Mouse (Mus musculus): ENCODE data around the gene Snap47. TPM values are rescaled to one million over a fixed set of nuclear protein-coding genes. Genes with fewer than 3 reads are reported as not detected.
"Not testable (repeated sequence)": the region's sequence is repeated elsewhere in the genome, so short reads cannot be mapped to it uniquely, and the experiment has no call there.

Gene Snap47
- polyA plus RNA-seq, 1 experiment from 2014 or later = 76.8 TPM

GRCm38 (mm10) chr11:59389617-59390016 is 61.4 kb downstream of the Snap47 start:
- Histone ChIP-seq H3K9me3 (ENCODE audit: control insufficient read depth, low read length) (no peaks in the 10 kb centered on the region), H3K4me1 (ENCODE audit: control insufficient read depth, insufficient read depth, low read length) (peaks cover 8% of the 10 kb centered on the region), H3K4me3 (ENCODE audit: low read length) (no peak overlapping the region), H3K27me3 (replicated peaks; ENCODE audit: control insufficient read depth, insufficient read depth, low read length) (no peaks in the 10 kb centered on the region), H3K36me3 (ENCODE audit: control insufficient read depth, insufficient read depth, low read length) (no peaks in the 10 kb centered on the region), H3K4me2 (ENCODE audit: low read depth, low read length) (no peak overlapping the region), H3K9ac (ENCODE audit: low read depth, low read length) (no peak overlapping the region), H3K27ac (ENCODE audit: low read length) (0 out of 2 replicates have a peak overlapping the region, but pooled peaks have one; percentile 4)
- WGBS = 59% methylated on average over 4 of the region's 4 CpGs
- ATAC-seq = no peak

DNA sequence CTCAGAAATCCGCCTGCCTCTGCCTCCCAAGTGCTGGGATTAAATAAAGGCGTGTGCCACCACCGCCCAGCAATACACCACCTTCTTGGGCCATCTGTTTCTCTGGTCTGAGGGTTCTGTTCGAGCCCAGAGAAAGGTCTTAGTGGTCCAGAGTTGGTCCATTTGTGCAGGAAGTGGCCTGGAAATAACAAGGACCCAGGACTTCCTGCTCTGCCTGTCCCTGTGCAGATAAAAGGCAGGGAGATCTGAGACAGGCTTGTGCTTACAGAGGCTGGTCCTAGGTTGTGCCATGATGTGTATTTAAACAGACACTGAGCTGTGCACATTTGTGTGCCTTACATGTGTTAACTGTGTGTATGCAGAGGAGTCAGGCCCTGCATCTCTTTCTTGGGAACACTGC is 62.2 kb downstream of the Snap47 start:
- H3K9ac ChIP-seq (ENCODE audit: low read depth, low read length) = no peak overlapping the region
- H3K4me3 ChIP-seq (ENCODE audit: low read length) = no peak overlapping the region
- no peaks in the 10 kb centered on the region for H3K9me3 ChIP-seq (ENCODE audit: control insufficient read depth, low read length)
- no peaks in the 10 kb centered on the region for H3K27me3 ChIP-seq (replicated peaks; ENCODE audit: control insufficient read depth, insufficient read depth, low read length)
- no peak overlapping the region for H3K27ac ChIP-seq (ENCODE audit: low read length)
- 84% methylated on average over 4 of the region's 4 CpGs for WGBS
- H3K4me2 ChIP-seq (ENCODE audit: low read depth, low read length) = no peak overlapping the region
- no peak for ATAC-seq
- H3K4me1 ChIP-seq (ENCODE audit: control insufficient read depth, insufficient read depth, low read length) = peaks cover 13% of the 10 kb centered on the region
- no peaks in the 10 kb centered on the region for H3K36me3 ChIP-seq (ENCODE audit: control insufficient read depth, insufficient read depth, low read length)

DNA sequence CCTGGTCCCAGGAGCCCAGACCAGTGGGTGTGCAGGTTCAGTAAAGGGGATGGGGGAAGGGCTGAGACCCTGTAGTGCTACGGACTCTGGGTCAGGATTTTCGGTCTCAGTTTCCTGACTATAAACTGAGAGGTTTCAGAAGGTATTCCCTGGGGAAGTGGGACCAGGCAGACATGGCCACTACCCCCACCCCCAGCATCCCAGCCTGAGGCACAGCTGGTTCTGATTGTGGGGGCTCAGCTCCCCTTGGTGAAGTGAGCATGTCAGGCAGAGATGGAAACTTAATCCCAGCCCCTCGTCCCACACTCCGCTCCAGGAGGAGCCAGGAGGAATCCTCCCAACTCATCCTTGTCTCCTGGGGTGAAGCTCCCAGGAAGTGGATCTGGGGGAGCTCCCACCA is 63.5 kb downstream of the Snap47 start:
- Histone ChIP-seq H3K4me3 (ENCODE audit: low read length) (no peak overlapping the region), H3K27ac (ENCODE audit: low read length) (no peak overlapping the region), H3K9ac (ENCODE audit: low read depth, low read length) (no peak overlapping the region), H3K9me3 (ENCODE audit: control insufficient read depth, low read length) (no peaks in the 10 kb centered on the region), H3K36me3 (ENCODE audit: control insufficient read depth, insufficient read depth, low read length) (no peaks in the 10 kb centered on the region), H3K4me2 (ENCODE audit: low read depth, low read length) (no peak overlapping the region), H3K4me1 (ENCODE audit: control insufficient read depth, insufficient read depth, low read length) (peaks cover 13% of the 10 kb centered on the region), H3K27me3 (replicated peaks; ENCODE audit: control insufficient read depth, insufficient read depth, low read length) (no peaks in the 10 kb centered on the region)
- no peak for ATAC-seq
- 60% methylated on average over 4 of the region's 4 CpGs for WGBS

DNA sequence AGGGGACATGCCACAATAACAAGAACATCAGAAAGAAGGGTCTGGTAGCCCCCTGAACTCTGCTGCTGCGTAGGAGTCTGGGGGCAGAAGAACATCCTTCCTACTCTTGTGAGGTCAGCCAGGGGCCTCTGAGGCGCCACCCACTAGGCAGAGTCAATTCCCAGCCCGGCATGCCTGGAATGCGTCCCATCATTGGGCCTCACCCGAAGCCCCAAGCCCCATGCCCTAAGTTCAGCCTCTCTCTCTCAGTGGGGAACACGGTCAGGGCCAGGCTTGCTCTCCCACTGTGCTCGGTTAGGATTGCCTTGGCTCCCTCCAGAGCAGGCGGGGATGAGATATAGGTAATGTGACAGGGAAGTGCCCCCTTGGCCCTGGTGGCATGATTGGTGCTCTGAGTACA is 65.9 kb downstream of the Snap47 start:
- Histone ChIP-seq H3K4me2 (ENCODE audit: low read depth, low read length) (0 out of 2 replicates have a peak overlapping the region, but pooled peaks have one; percentile 10), H3K36me3 (ENCODE audit: control insufficient read depth, insufficient read depth, low read length) (no peaks in the 10 kb centered on the region), H3K9ac (ENCODE audit: low read depth, low read length) (0 out of 2 replicates have a peak overlapping the region, but pooled peaks have one; percentile 1), H3K4me3 (ENCODE audit: low read length) (no peak overlapping the region), H3K9me3 (ENCODE audit: control insufficient read depth, low read length) (no peaks in the 10 kb centered on the region), H3K27me3 (replicated peaks; ENCODE audit: control insufficient read depth, insufficient read depth, low read length) (no peaks in the 10 kb centered on the region), H3K4me1 (ENCODE audit: control insufficient read depth, insufficient read depth, low read length) (peaks cover 13% of the 10 kb centered on the region), H3K27ac (ENCODE audit: low read length) (no peak overlapping the region; the same call in 1 of the 2 replicates)
- 12% methylated on average over 8 of the region's 8 CpGs for WGBS
- ATAC-seq = peak; percentile 67; the same call in 1 of the 2 replicates

DNA sequence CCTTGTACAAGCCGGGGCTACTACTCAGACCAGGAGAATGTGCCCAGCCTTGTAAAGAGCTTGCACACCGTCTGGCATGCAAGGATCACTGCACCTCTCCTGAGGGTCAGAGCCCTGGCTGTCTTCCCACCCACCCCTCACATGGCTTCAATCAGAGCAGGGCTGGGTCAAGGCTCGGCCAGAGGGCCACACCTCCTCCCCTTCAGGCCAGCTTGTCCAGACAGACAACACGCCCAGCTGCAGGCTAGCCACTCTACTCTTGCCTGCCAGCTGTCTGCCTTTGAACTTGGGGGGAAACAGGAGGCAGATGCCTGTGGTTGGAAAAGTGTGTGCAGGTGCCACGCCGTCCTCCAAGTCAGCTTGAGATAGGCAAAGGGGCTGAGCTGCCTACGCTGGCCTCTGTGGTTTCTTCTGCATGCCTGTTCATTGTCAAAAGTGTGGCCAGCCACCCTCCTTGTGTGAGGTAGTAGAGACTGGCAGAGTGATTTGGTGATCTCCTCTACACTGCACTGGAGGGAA is 66.5 kb downstream of the Snap47 start:
- Histone ChIP-seq H3K9ac (ENCODE audit: low read depth, low read length) (no peak overlapping the region), H3K4me3 (ENCODE audit: low read length) (no peak overlapping the region), H3K9me3 (ENCODE audit: control insufficient read depth, low read length) (no peaks in the 10 kb centered on the region), H3K27me3 (replicated peaks; ENCODE audit: control insufficient read depth, insufficient read depth, low read length) (no peaks in the 10 kb centered on the region), H3K36me3 (ENCODE audit: control insufficient read depth, insufficient read depth, low read length) (no peaks in the 10 kb centered on the region), H3K27ac (ENCODE audit: low read length) (no peak overlapping the region), H3K4me1 (ENCODE audit: control insufficient read depth, insufficient read depth, low read length) (peaks cover 13% of the 10 kb centered on the region), H3K4me2 (ENCODE audit: low read depth, low read length) (no peak overlapping the region)
- ATAC-seq = peak; percentile 58
- 33% methylated on average over 7 of the region's 7 CpGs for WGBS

DNA sequence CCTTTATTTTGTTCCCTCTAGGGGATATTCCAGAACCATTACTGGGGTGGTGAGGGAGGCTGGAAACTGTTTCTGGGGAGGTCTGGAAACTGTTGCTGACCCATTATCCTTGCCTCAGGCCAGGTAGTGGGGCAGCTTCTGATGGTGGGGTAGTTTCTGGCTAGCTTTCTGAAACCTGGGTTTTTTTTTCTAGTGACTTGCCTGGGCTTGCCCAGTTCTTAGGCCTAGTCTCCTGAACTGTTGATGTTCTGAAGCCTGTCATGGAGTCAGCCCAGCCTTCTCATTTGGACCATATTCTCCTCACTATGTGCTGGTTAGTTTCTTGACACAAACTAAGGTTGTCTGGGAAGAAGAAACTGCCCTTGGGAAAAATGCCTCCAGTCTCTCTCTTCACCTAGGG is 71.4 kb downstream of the Snap47 start:
- Histone ChIP-seq H3K27ac (ENCODE audit: low read length) (no peak overlapping the region), H3K4me2 (ENCODE audit: low read depth, low read length) (no peak overlapping the region), H3K9ac (ENCODE audit: low read depth, low read length) (no peak overlapping the region), H3K4me1 (ENCODE audit: control insufficient read depth, insufficient read depth, low read length) (peaks cover 5% of the 10 kb centered on the region), H3K4me3 (ENCODE audit: low read length) (no peak overlapping the region), H3K9me3 (ENCODE audit: control insufficient read depth, low read length) (no peaks in the 10 kb centered on the region), H3K27me3 (replicated peaks; ENCODE audit: control insufficient read depth, insufficient read depth, low read length) (no peaks in the 10 kb centered on the region), H3K36me3 (ENCODE audit: control insufficient read depth, insufficient read depth, low read length) (no peaks in the 10 kb centered on the region)
- ATAC-seq = no peak

GRCm38 (mm10) chr11:59377999-59378398 is 73.0 kb downstream of the Snap47 start:
- no peak overlapping the region for H3K4me3 ChIP-seq (ENCODE audit: low read length)
- H3K4me1 ChIP-seq (ENCODE audit: control insufficient read depth, insufficient read depth, low read length) = no peaks in the 10 kb centered on the region
- WGBS = 88% methylated on average over 3 of the region's 3 CpGs
- no peak overlapping the region for H3K27ac ChIP-seq (ENCODE audit: low read length)
- no peaks in the 10 kb centered on the region for H3K9me3 ChIP-seq (ENCODE audit: control insufficient read depth, low read length)
- H3K27me3 ChIP-seq (replicated peaks; ENCODE audit: control insufficient read depth, insufficient read depth, low read length) = no peaks in the 10 kb centered on the region
- no peaks in the 10 kb centered on the region for H3K36me3 ChIP-seq (ENCODE audit: control insufficient read depth, insufficient read depth, low read length)
- H3K4me2 ChIP-seq (ENCODE audit: low read depth, low read length) = no peak overlapping the region
- ATAC-seq = no peak
- H3K9ac ChIP-seq (ENCODE audit: low read depth, low read length) = no peak overlapping the region

DNA sequence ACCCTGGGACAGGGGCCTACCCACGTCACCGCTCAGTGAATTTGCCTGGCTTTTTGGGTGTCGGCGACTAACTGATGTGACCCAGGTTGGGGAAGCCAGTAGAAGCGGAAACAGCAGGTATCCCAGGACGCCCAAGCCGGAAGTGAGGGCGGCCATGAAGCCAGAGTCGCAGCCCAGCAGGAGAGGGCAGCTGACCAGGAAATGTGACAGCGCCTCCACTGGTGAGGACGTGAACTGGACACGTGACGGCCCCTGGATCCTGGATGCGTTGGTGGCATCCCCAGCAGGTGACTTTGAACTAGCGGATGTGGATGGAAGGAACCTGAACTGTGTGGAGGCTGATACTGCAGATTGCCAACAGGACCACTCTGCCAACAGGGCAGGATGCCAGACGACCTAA is 75.5 kb downstream of the Snap47 start, which contains the start of gene Prss38:
TSS of gene Prss38 (minus strand) at position 183 of the 400 bp plus-strand sequence.
- Histone ChIP-seq H3K9ac (ENCODE audit: low read depth, low read length) (no peak within 1 kb of the TSS), H3K27ac (ENCODE audit: low read length) (no peak within 1 kb of the TSS), H3K36me3 (ENCODE audit: control insufficient read depth, insufficient read depth, low read length) (no peaks in the 10 kb centered on the region), H3K4me2 (ENCODE audit: low read depth, low read length) (no peak within 1 kb of the TSS), H3K27me3 (replicated peaks; ENCODE audit: control insufficient read depth, insufficient read depth, low read length) (no peaks in the 10 kb centered on the region), H3K4me3 (ENCODE audit: low read length) (no peak within 1 kb of the TSS), H3K9me3 (ENCODE audit: control insufficient read depth, low read length) (no peaks in the 10 kb centered on the region), H3K4me1 (ENCODE audit: control insufficient read depth, insufficient read depth, low read length) (no peaks in the 10 kb centered on the region)
- WGBS = 77% methylated on average over 16 of the region's 16 CpGs
- ATAC-seq = no peak

DNA sequence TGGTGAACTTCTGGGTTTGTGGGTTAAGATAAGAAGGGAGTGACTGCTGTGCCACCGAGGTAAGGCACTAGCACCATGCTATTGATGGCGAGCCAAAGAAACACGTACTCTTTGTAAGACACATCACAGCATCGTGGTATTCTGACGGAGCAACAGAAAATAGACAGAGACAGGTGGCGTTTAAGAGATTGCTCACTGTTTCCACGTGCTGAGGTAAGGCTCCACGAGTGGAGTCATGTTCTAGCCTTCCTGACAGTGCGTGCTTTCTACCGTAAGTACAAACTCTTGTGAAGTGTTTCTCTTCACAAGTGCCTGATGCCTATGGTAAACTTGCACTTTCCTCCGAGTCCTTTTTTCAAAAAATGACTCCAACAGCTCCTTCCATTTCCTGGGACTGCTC is 81.1 kb downstream of the Snap47 start:
- Histone ChIP-seq H3K9me3 (ENCODE audit: control insufficient read depth, low read length) (no peaks in the 10 kb centered on the region), H3K36me3 (ENCODE audit: control insufficient read depth, insufficient read depth, low read length) (no peaks in the 10 kb centered on the region), H3K9ac (ENCODE audit: low read depth, low read length) (no peak overlapping the region), H3K4me2 (ENCODE audit: low read depth, low read length) (no peak overlapping the region), H3K4me1 (ENCODE audit: control insufficient read depth, insufficient read depth, low read length) (peaks cover under 1% of the 10 kb centered on the region; the same call in 1 of the 2 replicates), H3K27me3 (replicated peaks; ENCODE audit: control insufficient read depth, insufficient read depth, low read length) (no peaks in the 10 kb centered on the region), H3K4me3 (ENCODE audit: low read length) (no peak overlapping the region), H3K27ac (ENCODE audit: low read length) (no peak overlapping the region)
- whole genome bisulfite sequencing = 74% methylated on average over 11 of the region's 11 CpGs
- no peak for ATAC-seq

DNA sequence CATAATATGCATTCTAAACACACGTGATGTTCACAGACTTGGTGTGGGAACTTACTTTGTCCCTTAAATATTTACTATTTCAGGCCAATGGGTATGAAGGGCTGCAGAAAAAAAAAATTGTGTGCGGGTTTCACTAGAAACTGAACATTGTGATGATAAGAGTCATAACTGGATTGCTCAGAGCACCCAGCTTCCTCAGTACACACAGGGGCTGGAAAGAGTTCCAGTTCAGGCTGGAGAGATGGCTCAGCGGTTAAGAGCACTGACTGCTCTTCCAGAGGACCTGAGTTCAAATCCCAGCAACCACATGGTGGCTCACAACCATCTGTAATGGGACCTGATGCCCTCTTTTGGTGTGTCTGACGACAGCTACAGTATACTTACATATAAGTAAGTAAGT is 83.0 kb downstream of the Snap47 start:
- H3K4me1 ChIP-seq (ENCODE audit: control insufficient read depth, insufficient read depth, low read length); H3K4me2 ChIP-seq (ENCODE audit: low read depth, low read length); H3K4me3 ChIP-seq (ENCODE audit: low read length); H3K36me3 ChIP-seq (ENCODE audit: control insufficient read depth, insufficient read depth, low read length); ATAC-seq; H3K9me3 ChIP-seq (ENCODE audit: control insufficient read depth, low read length); H3K27me3 ChIP-seq (replicated peaks; ENCODE audit: control insufficient read depth, insufficient read depth, low read length); H3K27ac ChIP-seq (ENCODE audit: low read length); H3K9ac ChIP-seq (ENCODE audit: low read depth, low read length): not testable (repeated sequence)
- 82% methylated on average over 4 of the region's 4 CpGs for WGBS

Data from intestine, embryonic 16.5 days (tissue).